Mouse (Mus musculus): ENCODE data around the gene Gpr12. TPM values are rescaled to one million over a fixed set of nuclear protein-coding genes. Genes with fewer than 3 reads are reported as not detected.

Gene Gpr12
- not detected in 2 replicates for polyA plus RNA-seq (2012)

GRCm38 (mm10) chr5:146584478-146585306 lies at the start of gene Gpr12:
Gene Gpr12 (minus strand): TSS chr5:146585239.

GRCm38 (mm10) chr5:146555836-146556235 lies 29.2 kb downstream of the Gpr12 start, which contains the start of gene Gm3415:
Gene Gm3415 (plus strand): TSS chr5:146556136.

GRCm38 (mm10) chr5:146537347-146537746 lies 47.7 kb downstream of the Gpr12 start, which contains the start of gene Gm3409:
Gene Gm3409 (plus strand): TSS chr5:146537647.

Other genes starting within 250 kb of the Gpr12 start
- 0.01 and 0.02 TPM in 2 replicates for gene Wasf3, start 200.3 kb downstream of the Gpr12 start, polyA plus RNA-seq (2012)
- not detected in 2 replicates for gene Gm6408, start 103.3 kb downstream of the Gpr12 start, polyA plus RNA-seq (2012)
- not detected in 2 replicates for gene Gm6370, start 93.9 kb downstream of the Gpr12 start, polyA plus RNA-seq (2012)
- not detected in 2 replicates for gene 4930449I24Rik, start 82.8 kb downstream of the Gpr12 start, polyA plus RNA-seq (2012)
- gene Gm3402, start 71.1 kb downstream of the Gpr12 start, polyA plus RNA-seq (2012): not detected in 2 replicates
- not detected in 2 replicates for gene Gm3404, start 59.4 kb downstream of the Gpr12 start, polyA plus RNA-seq (2012)
- not detected in 2 replicates for gene Gm3409, start 47.6 kb downstream of the Gpr12 start, polyA plus RNA-seq (2012)
- gene Gm3415, start 29.1 kb downstream of the Gpr12 start, polyA plus RNA-seq (2012): not detected in 2 replicates
- gene Usp12, start 209.8 kb upstream of the Gpr12 start, polyA plus RNA-seq (2012): 7.9 and 8.3 TPM in 2 replicates
- 318 and 398 TPM in 2 replicates for gene Rpl21, start 247.7 kb upstream of the Gpr12 start, polyA plus RNA-seq (2012)